Mouse (Mus musculus) heart, embryonic 10.5 days (tissue): ENCODE results near the gene C1ql1. TPM values are rescaled to one million over a fixed set of nuclear protein-coding genes. Genes with fewer than 3 reads are reported as not detected.

Experiments used
- polyA plus RNA-seq: library from polyadenylated mRNA; unstranded; fragments of >200 nt; fragmentation: Nextera tagmentation; extraction: Ambion mirVana; gene quantifications from 2 replicates; pipeline ENCODE4 v1.2.1, GENCODE M21; 2016

The C1ql1 gene
- polyA plus RNA-seq, 1 experiment from 2014 or later: 0.98 TPM

Other genes starting within 250 kb of the C1ql1 start
- gene Ccdc43, start 248.9 kb downstream of the C1ql1 start, polyA plus RNA-seq: 49.4 and 49.9 TPM in 2 replicates
- 6.2 and 7.1 TPM in 2 replicates for gene Adam11, start 185.2 kb downstream of the C1ql1 start, polyA plus RNA-seq
- 57.0 and 81.1 TPM in 2 replicates for gene Gjc1, start 127.0 kb downstream of the C1ql1 start, polyA plus RNA-seq
- not detected in 2 replicates for gene Higd1b, start 110.8 kb downstream of the C1ql1 start, polyA plus RNA-seq
- gene Eftud2, start 65.7 kb downstream of the C1ql1 start, polyA plus RNA-seq: 206 and 238 TPM in 2 replicates
- 0.62 and 0.93 TPM in 2 replicates for gene Ccdc103, start 65.5 kb downstream of the C1ql1 start, polyA plus RNA-seq
- not detected in 2 replicates for gene Fam187a, start 61.5 kb downstream of the C1ql1 start, polyA plus RNA-seq
- gene Gfap, start 45.8 kb downstream of the C1ql1 start, polyA plus RNA-seq: 0.05 and 0.09 TPM in 2 replicates
- 7.7 and 12.1 TPM in 2 replicates for gene Kif18b, start 21.6 kb downstream of the C1ql1 start, polyA plus RNA-seq
- 58.4 and 59.0 TPM in 2 replicates for gene Nmt1, start 81.5 kb upstream of the C1ql1 start, polyA plus RNA-seq
- gene Dcakd, start 81.6 kb upstream of the C1ql1 start, polyA plus RNA-seq: 113 and 137 TPM in 2 replicates
- 3.6 and 4.8 TPM in 2 replicates for gene Plcd3, start 155.0 kb upstream of the C1ql1 start, polyA plus RNA-seq
- 9.8 and 10.2 TPM in 2 replicates for gene Acbd4, start 155.0 kb upstream of the C1ql1 start, polyA plus RNA-seq
- gene Hexim1, start 169.5 kb upstream of the C1ql1 start, polyA plus RNA-seq: 1.8 and 2.8 TPM in 2 replicates
- gene Hexim2, start 185.7 kb upstream of the C1ql1 start, polyA plus RNA-seq: 6.5 and 7.9 TPM in 2 replicates
- 0.92 and 1.2 TPM in 2 replicates for gene Fmnl1, start 224.4 kb upstream of the C1ql1 start, polyA plus RNA-seq